Mouse (Mus musculus) CH12F3 (cell line): ENCODE results near the gene Zcchc13.
"Not testable (repeated sequence)": the region's sequence is repeated elsewhere in the genome, so short reads cannot be mapped to it uniquely, and the experiment has no call there.

Source experiments
- in situ Hi-C: fragments of 300-500 bp; cut with MboI; formaldehyde crosslinking; loops from 2 replicates; pipeline ENCODE4 v1.14.3; 2020; ENCODE audit warnings: low sequenced_read_pairs

Gene Zcchc13

GRCm38 (mm10) chrX:103636021-103636420, 5.6 kb downstream of the Zcchc13 start:
- in situ Hi-C loops = no loop called here

- in situ Hi-C loops = no loop called here
Observed at GRCm38 (mm10) chrX:103638566-103638965, 8.2 kb downstream of the Zcchc13 start.

DNA sequence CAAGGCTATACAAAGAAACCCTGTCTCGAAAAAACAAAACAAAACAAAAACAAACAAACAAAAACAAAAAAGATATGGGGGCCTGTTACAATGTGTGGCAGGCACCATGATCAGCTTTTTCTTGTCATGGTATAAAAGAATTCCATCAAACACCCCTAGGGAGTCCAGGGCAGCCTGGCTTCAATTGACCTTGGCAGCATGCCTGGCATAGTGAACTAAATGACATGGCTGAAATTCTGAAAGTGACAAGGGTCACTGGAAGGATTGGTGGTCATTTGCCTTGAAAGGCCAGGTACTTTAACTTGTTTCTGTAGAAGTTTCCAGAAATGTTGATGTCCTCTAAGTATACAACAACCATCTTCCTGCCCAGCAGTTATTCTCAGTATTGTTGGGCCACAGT, 13.9 kb downstream of the Zcchc13 start:
- in situ Hi-C loops = no loop called here

GRCm38 (mm10) chrX:103652048-103652447, 21.7 kb downstream of the Zcchc13 start:
- in situ Hi-C loops = no loop called here

- in situ Hi-C loops = no loop called here
Observed at GRCm38 (mm10) chrX:103653021-103653420, 22.6 kb downstream of the Zcchc13 start.

- in situ Hi-C loops = no loop called here
Observed at GRCm38 (mm10) chrX:103658985-103659384, 28.6 kb downstream of the Zcchc13 start.

DNA sequence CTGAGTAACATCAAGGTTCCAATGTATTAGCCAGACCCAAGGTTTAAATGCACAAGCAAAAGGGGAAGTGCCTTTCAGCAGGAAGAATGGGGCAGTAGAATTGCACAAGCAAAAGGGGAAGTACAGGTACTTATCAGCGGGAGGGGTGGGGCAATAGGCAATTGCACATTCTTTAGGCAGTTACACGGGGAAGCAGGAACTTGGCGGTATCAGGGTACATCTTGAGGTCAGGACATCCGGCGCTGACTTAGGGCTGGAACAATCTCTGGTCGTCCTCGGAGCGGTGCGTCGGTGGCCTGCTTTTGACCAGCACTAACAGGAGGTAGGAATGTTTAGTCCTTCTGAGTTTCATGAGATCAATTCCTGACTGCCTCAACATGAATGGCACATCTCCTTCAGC, 34.1 kb downstream of the Zcchc13 start:
- in situ Hi-C loops = not testable (repeated sequence)

GRCm38 (mm10) chrX:103670245-103670644, 39.9 kb downstream of the Zcchc13 start:
- in situ Hi-C loops = no loop called here

DNA sequence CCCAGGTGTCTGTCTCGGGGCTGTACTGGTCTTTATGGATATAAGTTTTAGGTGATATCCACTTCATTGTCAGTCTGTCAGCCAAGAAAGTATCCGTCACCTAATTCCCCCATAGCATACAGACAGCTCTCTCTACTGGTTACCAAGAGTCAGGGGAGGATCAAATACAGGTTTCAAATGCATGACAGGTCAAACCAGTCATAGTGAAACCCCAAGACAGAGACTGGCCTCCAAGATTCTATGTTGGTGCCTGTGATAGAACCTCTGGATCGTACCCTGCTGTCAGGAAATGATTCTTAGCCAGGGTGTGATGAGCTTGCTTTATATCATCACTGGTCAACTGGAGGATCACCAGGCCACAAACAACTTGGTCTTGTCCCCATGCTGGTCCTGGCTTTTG, 43.4 kb downstream of the Zcchc13 start:
- in situ Hi-C loops = no loop called here

- in situ Hi-C loops = no loop called here
Observed at GRCm38 (mm10) chrX:103674674-103675073, 44.3 kb downstream of the Zcchc13 start.
